10 mouse cellular contexts compared by ENCODE assay signal in the genomic region with DNA sequence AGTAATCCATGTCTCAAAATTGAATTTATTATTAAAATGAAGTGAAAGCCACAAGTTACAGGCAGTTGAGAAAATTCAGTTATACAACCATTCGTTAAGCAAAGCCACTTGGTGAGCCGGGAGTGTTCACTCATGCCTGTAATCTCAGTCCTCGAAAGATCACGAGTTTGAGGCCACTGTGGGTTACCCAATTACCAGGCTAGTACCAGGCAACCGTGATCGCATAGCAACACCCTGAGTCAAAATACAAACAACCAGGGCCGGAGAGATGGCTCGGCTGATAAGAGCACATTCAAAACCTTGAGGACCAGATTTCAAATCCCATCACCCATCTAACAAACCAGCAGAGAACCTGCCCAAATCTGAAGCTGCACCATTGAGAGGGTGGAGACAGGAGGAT. TPM values are rescaled to one million over a fixed set of nuclear protein-coding genes. Genes with fewer than 3 reads are reported as not detected.
DNase-seq lines count a peak whose midpoint lies in the region; TF ChIP-seq lines count a peak whose summit lies in the region.
"Had no signal": no experiment of that assay in that cellular context is flagged by ENCODE, and none has a peak within 500 bp of the region (broad histone marks: within the 10 kb centered on the region; RNA-seq: fewer than 3 reads in every experiment).

No protein-coding gene starts in this region.

- 84% methylated on average over 8 of the region's 8 CpGs for WGBS in heart, adult 2 months

- H3K9me3 ChIP-seq in ES-E14 (ENCODE audit: control insufficient read depth, insufficient read depth, low read depth, low read length) = no peaks in the 10 kb centered on the region
- H3K9me3 ChIP-seq: limb, embryonic 13.5 days had no signal

- TF ChIP-seq EP300 in heart, adult 2 months (IDR thresholded peaks at IDR 0.05; ENCODE audit: insufficient read depth, low read depth, low read length) = no peak

- DNase-seq in heart, adult 2 months = no peak
- DNase-seq in heart, postnatal 36 days = no peak
- DNase-seq in ES-E14 (ENCODE audit: low read depth, low spot score) = no peak
- peak; percentile 73 to 85 for DNase-seq in kidney, adult 8-10 months
- peak; percentile 74 for DNase-seq in lung, postnatal 25 days (ENCODE audit: low spot score)
- no peak for DNase-seq in adipocyte (ENCODE audit: low spot score)
- DNase-seq in frontal cortex, postnatal 14 days (ENCODE audit: low spot score in 2 of 2) = no peak
- DNase-seq in cerebellum, adult 8-10 months = no peak
- DNase-seq: heart, postnatal 4 days had no signal

- intact Hi-C loops in heart, adult 2 months (cut with DNase I) = no loop called here
- intact Hi-C loops in heart, postnatal 36 days (cut with DNase I) = loop anchor here (2.0 to 5.0 kb wide), 2 partner anchors 42 to 67 kb away; no protein-coding TSS in a partner anchor

- H3K4me3 ChIP-seq in heart, adult 2 months = no peak overlapping the region
- H3K4me3 ChIP-seq in ES-E14 (ENCODE audit: insufficient read depth in 1 of 2, low read depth in 1 of 2, low read length in 2 of 2, poor library complexity in 1 of 2, severe bottlenecking in 1 of 2) = no peak overlapping the region
- H3K4me3 ChIP-seq: limb, embryonic 13.5 days had no signal

- H3K36me3 ChIP-seq in heart, adult 2 months (ENCODE audit: control insufficient read depth, insufficient read depth, low read length) = peaks cover 4% of the 10 kb centered on the region; the same call in 1 of the 2 replicates
- H3K36me3 ChIP-seq in ES-E14 (ENCODE audit: control insufficient read depth, insufficient read depth, low read length, poor library complexity, severe bottlenecking) = peaks cover 5% of the 10 kb centered on the region; the same call in 1 of the 2 replicates
- H3K36me3 ChIP-seq: limb, embryonic 13.5 days had no signal

- no peaks in the 10 kb centered on the region for H3K79me2 ChIP-seq in heart, adult 2 months (replicated peaks; ENCODE audit: control insufficient read depth, insufficient read depth, low read length)

- in situ Hi-C loops in ES-E14 (cut with MboI; ENCODE audit: low sequenced_read_pairs in 2 of 2, unreplicated experiment in 2 of 2) = no loop called here

- H3K4me1 ChIP-seq in heart, adult 2 months (ENCODE audit: control insufficient read depth, insufficient read depth, low read length) = peaks cover 21% of the 10 kb centered on the region
- peaks cover 0 to 22% of the 10 kb centered on the region in 2 experiments; a peak in 3 of 4 replicates for H3K4me1 ChIP-seq in ES-E14 (ENCODE audit: control insufficient read depth in 2 of 2, insufficient read depth in 2 of 2, low read length in 2 of 2, poor library complexity in 1 of 2)

- TF ChIP-seq POLR2A in heart, adult 2 months (IDR thresholded peaks at IDR 0.05; ENCODE audit: insufficient read depth, low read depth, low read length) = no peak

- H3K9ac ChIP-seq in heart, adult 2 months (ENCODE audit: low read depth, low read length) = no peak overlapping the region
- no peak overlapping the region for H3K9ac ChIP-seq in ES-E14 (ENCODE audit: insufficient read depth, low read depth, low read length, poor library complexity, severe bottlenecking)
- H3K9ac ChIP-seq: limb, embryonic 13.5 days had no signal

- H3K27me3 ChIP-seq in heart, adult 2 months (ENCODE audit: control insufficient read depth, insufficient read depth, low read length) = no peaks in the 10 kb centered on the region
- H3K27me3 ChIP-seq: limb, embryonic 13.5 days had no signal

- H3K27ac ChIP-seq in heart, adult 2 months = peak overlapping the region; percentile 10
- H3K27ac ChIP-seq in ES-E14 (ENCODE audit: insufficient read depth, low read depth, low read length, poor library complexity, severe bottlenecking) = 0 out of 2 replicates have a peak overlapping the region, but pooled peaks have one; percentile 22

- no peak for TF ChIP-seq CTCF in heart, adult 2 months (IDR thresholded peaks at IDR 0.05)

TF ChIP-seq in ES-E14, 5 proteins besides CTCF, POLR2A, EP300 and RAD21:
- TF ChIP-seq CHD2 (IDR thresholded peaks at IDR 0.05; ENCODE audit: low read depth, low read length) = no peak
- TF ChIP-seq ZNF384 (IDR thresholded peaks at IDR 0.05; ENCODE audit: low read depth, low read length) = no peak
- no peak for TF ChIP-seq MAFK (IDR thresholded peaks at IDR 0.05; ENCODE audit: insufficient read depth, low read depth, low read length)
- no peak for TF ChIP-seq ZC3H11A (IDR thresholded peaks at IDR 0.05; ENCODE audit: borderline replicate concordance, low read depth, low read length)
- TF ChIP-seq HCFC1 (IDR thresholded peaks at IDR 0.05; ENCODE audit: borderline replicate concordance, insufficient read depth, low read length) = no peak

RNA-seq across cellular contexts. Expression of a gene that starts 40.9 kb away (rescaled TPM):
- 10 to 100 TPM; 73.1 to 88.0 TPM for total RNA-seq in heart, adult 2 months (2021)
- polyA plus RNA-seq in heart, adult 2 months (2012; rRNA removed) = 21.4 and 31.7 TPM in 2 replicates
- total RNA-seq in heart, postnatal 36 days (2021) = 10 to 100 TPM; 78.1 to 88.5 TPM
- total RNA-seq in ES-E14 (2012; rRNA removed) = 26.8 and 35.9 TPM in 2 replicates

RNA-seq across cellular contexts. Expression of a gene that starts 49.7 kb away (rescaled TPM):
- not detected for total RNA-seq in heart, adult 2 months (2021)
- polyA plus RNA-seq in heart, adult 2 months (2012; rRNA removed) = not detected in 2 replicates
- total RNA-seq in heart, postnatal 36 days (2021) = not detected
- 0.36 TPM in 1 of 2 replicates, not detected in the other for total RNA-seq in ES-E14 (2012; rRNA removed)
- total RNA-seq: heart, postnatal 4 days had no signal
- polyA plus RNA-seq: limb, embryonic 13.5 days had no signal

Comparison
In these comparisons a context has a peak if more than half of its experiments do, and no peak if none do; other contexts are left out.
1. DNase-seq: peak in kidney, adult 8-10 months (2 of 2) and lung, postnatal 25 days (single experiment); none in heart, adult 2 months (0 of 2), heart, postnatal 36 days (0 of 2), ES-E14 (single experiment), adipocyte (single experiment), frontal cortex, postnatal 14 days (0 of 2) and cerebellum, adult 8-10 months (single experiment).